Mouse (Mus musculus): ENCODE results near the gene Mcm9. TPM values are rescaled to one million over a fixed set of nuclear protein-coding genes. Genes with fewer than 3 reads are reported as not detected.

Mcm9 gene
- total and polyA plus RNA-seq, 2 experiments from 2014 or later, result 7.7 to 8.0 TPM

DNA sequence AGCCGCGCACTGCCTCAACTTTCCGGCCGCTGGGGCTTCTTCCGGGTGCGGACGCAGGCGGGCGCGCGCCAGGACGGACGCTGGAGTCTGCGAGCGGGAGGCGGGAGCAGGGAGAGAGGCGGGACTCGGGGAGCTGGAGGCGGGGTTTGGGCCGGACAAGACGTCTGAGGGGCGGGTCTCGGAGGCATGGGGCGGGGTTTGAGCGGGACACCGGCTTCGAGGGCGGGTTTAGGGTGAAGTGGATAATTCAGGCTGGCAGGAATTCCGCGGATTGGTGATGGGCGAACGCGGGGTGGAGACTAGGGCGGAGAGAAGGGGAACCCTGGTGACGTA is 355 bp downstream of the Mcm9 start:
- H3K27ac ChIP-seq, result peak overlapping the region; percentile 85
- no peaks in the 10 kb centered on the region for H3K4me1 ChIP-seq (ENCODE audit: insufficient read depth, low read length)
- H3K9me3 ChIP-seq (ENCODE audit: low read length), result no peaks in the 10 kb centered on the region
- H3K27me3 ChIP-seq (ENCODE audit: insufficient read depth, low read length), result no peaks in the 10 kb centered on the region
- H3K36me3 ChIP-seq (ENCODE audit: insufficient read depth, low read length), result no peaks in the 10 kb centered on the region
- DNase-seq (ENCODE audit: low spot score) (peak; percentile 99), ATAC-seq (peak; percentile 98)
- H3K4me3 ChIP-seq (ENCODE audit: low read length), result peak overlapping the region; percentile 79
- H3K4me2 ChIP-seq (ENCODE audit: low read depth, low read length), result peak overlapping the region; percentile 47
- under 1% methylated on average over 35 of the region's 35 CpGs for WGBS
- peak overlapping the region; percentile 72 for H3K9ac ChIP-seq (replicated peaks; ENCODE audit: low read length)
- no peak for TF ChIP-seq CTCF (IDR thresholded peaks at IDR 0.05; ENCODE audit: low read depth)

DNA sequence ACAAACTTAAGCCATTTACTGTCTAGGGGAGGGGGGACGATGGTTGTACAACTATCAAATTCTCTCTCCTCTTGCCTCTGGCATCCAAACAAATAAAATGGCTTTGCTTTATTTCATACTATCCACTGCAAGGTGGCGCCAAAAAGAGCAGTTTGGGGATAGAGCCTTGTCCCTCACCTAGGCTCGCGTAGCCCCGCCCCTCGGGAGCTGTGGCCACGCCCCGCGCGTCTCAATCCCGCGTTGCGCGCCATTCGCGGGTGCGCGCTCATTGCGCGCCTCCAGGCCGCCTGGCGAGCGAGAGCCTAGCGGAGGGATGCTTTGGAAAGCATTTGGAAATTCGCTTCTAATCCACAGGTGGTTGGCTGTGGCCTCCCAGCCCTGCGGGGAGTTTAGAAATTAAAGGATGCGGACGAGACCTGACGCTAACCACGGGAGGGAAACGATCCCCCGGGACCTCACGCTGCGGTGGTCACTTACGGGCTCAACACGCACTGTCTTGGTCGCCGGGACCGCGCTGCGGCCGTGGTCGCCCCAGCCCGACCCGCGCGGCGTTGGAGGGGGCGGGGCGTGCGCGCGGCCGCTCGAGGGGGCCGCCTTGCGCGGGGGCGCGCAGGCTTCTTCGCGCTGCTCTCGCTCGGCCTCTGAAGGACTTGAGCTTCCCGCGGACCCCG is 857 bp downstream of the Mcm9 start:
- Histone ChIP-seq H3K9me3 (ENCODE audit: low read length) (no peaks in the 10 kb centered on the region), H3K27me3 (ENCODE audit: insufficient read depth, low read length) (no peaks in the 10 kb centered on the region), H3K4me1 (ENCODE audit: insufficient read depth, low read length) (no peaks in the 10 kb centered on the region), H3K27ac (peak overlapping the region; percentile 85), H3K4me3 (ENCODE audit: low read length) (peak overlapping the region; percentile 79), H3K9ac (replicated peaks; ENCODE audit: low read length) (peak overlapping the region; percentile 72), H3K4me2 (ENCODE audit: low read depth, low read length) (peak overlapping the region; percentile 47), H3K36me3 (ENCODE audit: insufficient read depth, low read length) (no peaks in the 10 kb centered on the region)
- ATAC-seq, result peak; percentile 83
- under 1% methylated on average over 63 of the region's 67 CpGs for WGBS
- TF ChIP-seq CTCF (IDR thresholded peaks at IDR 0.05; ENCODE audit: low read depth), result peak; percentile 60
- DNase-seq (ENCODE audit: low spot score), result peak; percentile 96

DNA sequence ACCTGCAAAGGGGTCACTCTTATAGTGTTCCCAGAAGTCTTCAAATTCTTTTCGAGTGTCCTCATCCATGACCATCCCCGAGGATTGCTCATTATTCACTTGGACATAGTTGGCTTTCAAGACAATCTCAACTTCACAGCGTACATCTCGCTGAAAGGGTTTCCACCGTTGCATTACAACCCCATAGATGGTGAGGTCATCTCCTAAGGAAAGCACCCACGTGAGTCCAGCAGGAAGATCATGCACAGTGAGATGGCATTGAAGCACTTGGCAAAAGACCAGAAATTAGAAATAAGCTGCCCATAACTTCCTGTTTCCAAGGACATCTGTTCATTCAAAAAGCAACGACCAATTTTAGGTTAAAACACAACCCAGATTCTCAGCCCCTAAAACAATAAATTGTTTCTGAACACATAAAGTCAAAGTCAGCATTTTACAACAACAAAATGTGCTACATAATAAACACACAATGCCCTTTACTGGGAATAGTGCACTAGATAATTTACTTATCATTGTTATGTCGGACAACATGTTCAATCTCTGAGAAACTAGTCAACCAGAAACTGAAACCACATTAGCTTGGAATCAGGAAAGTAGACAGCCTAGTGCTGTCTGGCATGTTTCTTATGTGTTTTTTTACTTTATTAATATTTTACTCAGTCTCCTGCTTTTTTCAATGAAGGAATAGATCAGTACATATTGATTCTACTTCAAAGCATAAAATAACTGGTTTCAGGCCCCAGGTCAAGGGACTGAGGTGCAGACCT is 14.2 kb downstream of the Mcm9 start:
- 71% methylated on average over 8 of the region's 8 CpGs for WGBS
- TF ChIP-seq CTCF (IDR thresholded peaks at IDR 0.05; ENCODE audit: low read depth), result no peak
- no peak for ATAC-seq

DNA sequence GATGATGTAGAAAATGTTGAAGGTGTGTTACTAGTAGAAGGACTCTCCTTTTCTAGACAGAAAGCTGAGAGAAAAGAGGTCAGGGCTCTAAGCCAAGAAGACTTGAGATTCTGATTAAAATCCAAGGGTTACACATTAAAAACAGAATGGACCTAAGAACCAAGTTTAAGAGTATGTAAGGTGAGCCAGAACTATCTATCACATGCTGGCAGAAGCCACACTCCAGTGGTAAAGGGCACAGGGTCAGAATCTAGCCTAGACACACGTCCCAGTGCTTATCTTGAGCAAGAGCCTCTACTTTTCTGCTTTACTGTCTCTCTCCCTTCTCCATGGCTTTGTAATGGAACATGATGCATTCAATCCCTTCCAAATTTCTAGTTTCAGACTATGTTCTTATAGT is 16.3 kb downstream of the Mcm9 start:
- Histone ChIP-seq H3K27me3 (ENCODE audit: insufficient read depth, low read length) (no peaks in the 10 kb centered on the region), H3K9ac (replicated peaks; ENCODE audit: low read length) (no peak overlapping the region), H3K4me1 (ENCODE audit: insufficient read depth, low read length) (no peaks in the 10 kb centered on the region), H3K27ac (no peak overlapping the region), H3K9me3 (ENCODE audit: low read length) (no peaks in the 10 kb centered on the region), H3K4me3 (ENCODE audit: low read length) (no peak overlapping the region), H3K36me3 (ENCODE audit: insufficient read depth, low read length) (peaks cover 5% of the 10 kb centered on the region; the same call in 1 of the 2 replicates), H3K4me2 (ENCODE audit: low read depth, low read length) (no peak overlapping the region)
- DNase-seq (ENCODE audit: low spot score) (no peak), ATAC-seq (no peak)
- TF ChIP-seq CTCF (IDR thresholded peaks at IDR 0.05; ENCODE audit: low read depth), result no peak
- 61% methylated on average over 1 of the region's 1 CpGs for WGBS

More for the DNA sequence above, 14.2 kb downstream of the Mcm9 start:
- Histone ChIP-seq H3K27ac (no peak overlapping the region), H3K36me3 (ENCODE audit: insufficient read depth, low read length) (no peaks in the 10 kb centered on the region; the same call in 1 of the 2 replicates), H3K4me2 (ENCODE audit: low read depth, low read length) (no peak overlapping the region), H3K27me3 (ENCODE audit: insufficient read depth, low read length) (no peaks in the 10 kb centered on the region), H3K9ac (replicated peaks; ENCODE audit: low read length) (no peak overlapping the region), H3K4me3 (ENCODE audit: low read length) (no peak overlapping the region), H3K9me3 (ENCODE audit: low read length) (no peaks in the 10 kb centered on the region), H3K4me1 (ENCODE audit: insufficient read depth, low read length) (no peaks in the 10 kb centered on the region)
- DNase-seq (ENCODE audit: low spot score), result no peak

DNA sequence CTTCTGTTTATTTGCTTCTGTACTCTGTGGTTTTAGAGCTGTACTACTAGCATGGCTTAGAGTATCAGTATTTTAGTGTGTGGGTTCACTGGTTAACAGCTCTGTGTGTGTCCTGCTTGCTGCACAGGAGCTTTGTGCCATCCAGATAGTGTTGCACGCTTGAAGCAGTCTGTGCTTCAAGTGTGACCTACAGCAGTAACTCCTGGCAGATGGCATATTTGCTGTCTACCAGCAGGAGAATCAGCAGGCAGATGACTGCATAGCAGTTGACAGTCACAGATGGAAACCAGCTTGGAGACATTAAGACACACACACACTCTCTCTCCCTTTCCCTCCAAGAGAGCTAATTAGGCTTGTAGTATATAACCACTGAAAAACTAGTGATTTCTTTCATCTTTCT is 18.1 kb downstream of the Mcm9 start:
- TF ChIP-seq CTCF (IDR thresholded peaks at IDR 0.05; ENCODE audit: low read depth), result no peak
- Histone ChIP-seq H3K4me1 (ENCODE audit: insufficient read depth, low read length) (no peaks in the 10 kb centered on the region), H3K27ac (no peak overlapping the region), H3K9me3 (ENCODE audit: low read length) (no peaks in the 10 kb centered on the region), H3K4me3 (ENCODE audit: low read length) (no peak overlapping the region), H3K36me3 (ENCODE audit: insufficient read depth, low read length) (peaks cover 5% of the 10 kb centered on the region), H3K9ac (replicated peaks; ENCODE audit: low read length) (no peak overlapping the region), H3K4me2 (ENCODE audit: low read depth, low read length) (no peak overlapping the region), H3K27me3 (ENCODE audit: insufficient read depth, low read length) (no peaks in the 10 kb centered on the region)
- ATAC-seq (peak; percentile 92), DNase-seq (ENCODE audit: low spot score) (peak; percentile 82)
- 40% methylated on average over 1 of the region's 1 CpGs for WGBS

DNA sequence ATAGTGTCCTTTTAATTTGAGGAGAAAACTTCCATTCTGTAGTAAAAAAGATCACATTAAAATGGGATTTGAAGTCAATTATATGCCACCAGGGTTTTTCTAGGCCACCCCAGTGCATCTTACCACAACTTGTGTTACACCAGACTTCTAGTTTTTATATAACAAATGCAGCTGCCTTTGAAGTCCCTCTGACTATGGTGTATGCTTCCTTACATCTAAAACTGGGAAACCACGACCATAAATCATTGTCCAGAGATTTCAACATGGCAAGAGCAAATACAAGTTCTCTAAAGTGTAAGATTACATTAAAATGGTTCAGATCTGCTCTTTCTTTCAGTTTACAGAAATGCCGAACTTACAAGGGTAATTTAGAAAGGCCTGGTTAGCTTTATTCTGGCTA is 22.0 kb downstream of the Mcm9 start:
- TF ChIP-seq CTCF (IDR thresholded peaks at IDR 0.05; ENCODE audit: low read depth), result no peak
- WGBS, result 79% methylated on average over 2 of the region's 2 CpGs

DNA sequence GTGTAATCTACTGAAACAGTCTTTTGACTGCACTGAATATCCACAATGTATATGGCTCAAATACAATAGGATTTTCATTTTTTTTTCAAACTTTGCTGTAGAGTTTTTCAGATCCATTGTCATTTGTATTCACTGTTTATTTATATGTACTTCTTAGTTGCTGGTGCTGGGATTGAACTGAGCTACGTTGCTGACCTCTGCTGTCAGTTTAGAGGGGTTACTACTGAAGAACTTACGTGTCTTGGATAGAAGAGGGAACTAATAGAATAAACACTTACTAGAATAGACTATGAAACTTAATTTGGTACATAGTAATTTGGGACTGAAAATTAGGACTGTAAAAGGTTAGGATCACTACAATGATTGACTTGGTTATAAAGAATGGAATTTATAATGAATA is 24.9 kb downstream of the Mcm9 start:
- ATAC-seq, result no peak
- H3K4me3 ChIP-seq (ENCODE audit: low read length), result no peak overlapping the region
- no peaks in the 10 kb centered on the region for H3K27me3 ChIP-seq (ENCODE audit: insufficient read depth, low read length)
- no peak overlapping the region for H3K27ac ChIP-seq
- H3K9ac ChIP-seq (replicated peaks; ENCODE audit: low read length), result no peak overlapping the region
- TF ChIP-seq CTCF (IDR thresholded peaks at IDR 0.05; ENCODE audit: low read depth), result peak; percentile 20; the same call in 1 of the 2 replicates
- DNase-seq (ENCODE audit: low spot score), result no peak
- WGBS, result 60% methylated on average over 2 of the region's 2 CpGs
- no peaks in the 10 kb centered on the region for H3K4me1 ChIP-seq (ENCODE audit: insufficient read depth, low read length)
- H3K4me2 ChIP-seq (ENCODE audit: low read depth, low read length), result no peak overlapping the region
- H3K36me3 ChIP-seq (ENCODE audit: insufficient read depth, low read length), result peaks cover 20% of the 10 kb centered on the region
- no peaks in the 10 kb centered on the region for H3K9me3 ChIP-seq (ENCODE audit: low read length)

More for the DNA sequence above, 22.0 kb downstream of the Mcm9 start:
- Histone ChIP-seq H3K4me3 (ENCODE audit: low read length) (no peak overlapping the region), H3K9me3 (ENCODE audit: low read length) (no peaks in the 10 kb centered on the region), H3K4me2 (ENCODE audit: low read depth, low read length) (no peak overlapping the region), H3K9ac (replicated peaks; ENCODE audit: low read length) (no peak overlapping the region), H3K27ac (no peak overlapping the region), H3K4me1 (ENCODE audit: insufficient read depth, low read length) (no peaks in the 10 kb centered on the region), H3K27me3 (ENCODE audit: insufficient read depth, low read length) (no peaks in the 10 kb centered on the region), H3K36me3 (ENCODE audit: insufficient read depth, low read length) (peaks cover 21% of the 10 kb centered on the region)
- ATAC-seq (no peak), DNase-seq (ENCODE audit: low spot score) (no peak)

All from hindbrain, postnatal 0 days (tissue).